Mouse (Mus musculus): ENCODE results near the gene Cldn20. TPM values are rescaled to one million over a fixed set of nuclear protein-coding genes. Genes with fewer than 3 reads are reported as not detected.

The Cldn20 gene
- polyA plus RNA-seq (2011; ENCODE audit: insufficient read length, low read depth, missing spikeins), result 1.4 TPM in 1 of 2 replicates, not detected in the other

DNA sequence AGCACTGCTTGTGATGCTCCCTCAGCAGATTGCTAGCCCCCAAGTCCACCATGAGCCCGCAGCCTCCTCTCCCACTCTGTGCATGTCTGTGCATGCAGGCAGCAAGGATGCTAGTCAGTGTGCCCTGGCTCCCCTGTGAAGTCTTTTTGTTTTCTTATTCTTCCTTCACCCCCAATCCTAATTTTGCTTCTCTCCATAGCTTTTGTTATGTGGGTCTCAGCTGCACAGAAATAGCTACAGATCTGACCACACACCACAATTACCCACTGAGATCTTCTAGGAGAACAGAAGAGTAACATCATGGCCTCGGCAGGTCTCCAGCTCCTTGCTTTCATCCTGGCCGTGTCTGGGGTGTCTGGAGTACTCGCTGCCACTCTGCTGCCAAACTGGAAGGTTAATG, at the start of gene Cldn20:
Cldn20 (plus strand) TSS at position 301 of the 400 bp plus-strand sequence.
- H3K27ac ChIP-seq (ENCODE audit: insufficient read depth, low read length), result peak within 1 kb of the TSS; percentile 63; the same call in 1 of the 2 replicates

GRCm38 (mm10) chr17:3483091-3483490, 49.3 kb upstream of the Cldn20 start:
- H3K4me3 ChIP-seq (ENCODE audit: insufficient read depth, low read length), result no peak overlapping the region
- TF ChIP-seq POLR2A (IDR thresholded peaks at IDR 0.05; ENCODE audit: low read depth, low read length), result no peak
- TF ChIP-seq CTCF (IDR thresholded peaks at IDR 0.05; ENCODE audit: borderline replicate concordance, insufficient read depth, low read length), result no peak
- no peaks in the 10 kb centered on the region for H3K4me1 ChIP-seq (ENCODE audit: control insufficient read depth, insufficient read depth, low read length)

More for the DNA sequence above, at the start of gene Cldn20:
- Histone ChIP-seq H3K4me3 (ENCODE audit: insufficient read depth, low read length) (no peak within 1 kb of the TSS), H3K4me1 (ENCODE audit: control insufficient read depth, insufficient read depth, low read length) (peaks cover 3% of the 10 kb centered on the region)
- TF ChIP-seq CTCF (IDR thresholded peaks at IDR 0.05; ENCODE audit: borderline replicate concordance, insufficient read depth, low read length) (no peak), POLR2A (IDR thresholded peaks at IDR 0.05; ENCODE audit: low read depth, low read length) (no peak)

DNA sequence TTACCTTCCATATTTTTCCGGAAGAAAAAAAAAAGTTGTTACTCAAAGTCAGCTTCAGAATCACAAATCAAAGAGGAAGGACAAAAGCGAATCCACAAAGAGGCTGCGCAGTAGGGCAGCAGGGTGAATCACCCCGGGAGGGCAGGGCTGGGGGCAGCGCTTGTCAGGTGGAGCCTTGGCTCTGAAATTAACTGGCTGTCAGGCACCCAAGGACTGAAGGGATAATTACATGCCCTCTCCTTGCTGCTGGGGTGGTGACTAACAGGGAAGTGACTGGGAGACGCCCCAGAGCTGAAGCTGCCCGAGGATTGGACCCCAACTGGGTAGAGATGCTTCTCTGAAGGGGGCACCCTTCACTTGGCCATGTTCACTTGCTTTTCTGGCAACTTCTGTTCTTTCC, 46.5 kb upstream of the Cldn20 start:
- no peak overlapping the region for H3K27ac ChIP-seq (ENCODE audit: insufficient read depth, low read length)
- TF ChIP-seq CTCF (IDR thresholded peaks at IDR 0.05; ENCODE audit: borderline replicate concordance, insufficient read depth, low read length) (no peak), POLR2A (IDR thresholded peaks at IDR 0.05; ENCODE audit: low read depth, low read length) (no peak)
- H3K4me3 ChIP-seq (ENCODE audit: insufficient read depth, low read length), result no peak overlapping the region
- H3K4me1 ChIP-seq (ENCODE audit: control insufficient read depth, insufficient read depth, low read length), result 0 out of 2 replicates have a peak, but pooled peaks cover 6% of the 10 kb centered on the region

More at GRCm38 (mm10) chr17:3483091-3483490, 49.3 kb upstream of the Cldn20 start:
- H3K27ac ChIP-seq (ENCODE audit: insufficient read depth, low read length), result no peak overlapping the region

DNA sequence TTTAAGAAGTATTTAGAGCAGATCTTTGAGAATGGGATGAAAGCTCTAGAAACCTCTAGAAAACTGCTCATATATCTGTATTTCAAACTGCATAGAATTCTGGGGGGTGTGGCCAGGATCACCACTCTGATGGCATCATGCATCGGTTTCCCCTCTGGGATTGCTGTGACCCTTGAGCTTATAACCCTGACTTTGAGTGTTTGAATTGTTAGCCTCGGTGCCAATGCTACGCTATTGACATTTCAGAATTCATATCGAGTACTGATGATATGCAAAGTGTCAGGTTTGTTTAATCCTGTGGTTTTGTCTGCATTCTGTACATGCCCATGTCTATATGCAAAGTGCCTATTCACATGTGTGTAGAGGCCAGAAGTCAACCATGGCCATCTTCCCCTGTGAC, 45.1 kb upstream of the Cldn20 start:
- H3K4me1 ChIP-seq (ENCODE audit: control insufficient read depth, insufficient read depth, low read length), result 0 out of 2 replicates have a peak, but pooled peaks cover 6% of the 10 kb centered on the region
- H3K4me3 ChIP-seq (ENCODE audit: insufficient read depth, low read length), result no peak overlapping the region
- no peak overlapping the region for H3K27ac ChIP-seq (ENCODE audit: insufficient read depth, low read length)
- no peak for TF ChIP-seq POLR2A (IDR thresholded peaks at IDR 0.05; ENCODE audit: low read depth, low read length)
- TF ChIP-seq CTCF (IDR thresholded peaks at IDR 0.05; ENCODE audit: borderline replicate concordance, insufficient read depth, low read length), result no peak

- no peak overlapping the region for H3K4me3 ChIP-seq (ENCODE audit: insufficient read depth, low read length)
- no peak overlapping the region for H3K27ac ChIP-seq (ENCODE audit: insufficient read depth, low read length)
- TF ChIP-seq CTCF (IDR thresholded peaks at IDR 0.05; ENCODE audit: borderline replicate concordance, insufficient read depth, low read length) (no peak), POLR2A (IDR thresholded peaks at IDR 0.05; ENCODE audit: low read depth, low read length) (no peak)
- 0 out of 2 replicates have a peak, but pooled peaks cover 6% of the 10 kb centered on the region for H3K4me1 ChIP-seq (ENCODE audit: control insufficient read depth, insufficient read depth, low read length)
These were observed 44.4 kb upstream of the Cldn20 start for GRCm38 (mm10) chr17:3487721-3488601.

- H3K27ac ChIP-seq (ENCODE audit: insufficient read depth, low read length), result no peak overlapping the region
- no peak for TF ChIP-seq CTCF (IDR thresholded peaks at IDR 0.05; ENCODE audit: borderline replicate concordance, insufficient read depth, low read length)
- no peak overlapping the region for H3K4me3 ChIP-seq (ENCODE audit: insufficient read depth, low read length)
- 0 out of 2 replicates have a peak, but pooled peaks cover 6% of the 10 kb centered on the region for H3K4me1 ChIP-seq (ENCODE audit: control insufficient read depth, insufficient read depth, low read length)
These were observed 42.0 kb upstream of the Cldn20 start for GRCm38 (mm10) chr17:3490216-3490895.

- Histone ChIP-seq H3K27ac (ENCODE audit: insufficient read depth, low read length) (no peak overlapping the region), H3K4me3 (ENCODE audit: insufficient read depth, low read length) (no peak overlapping the region), H3K4me1 (ENCODE audit: control insufficient read depth, insufficient read depth, low read length) (0 out of 2 replicates have a peak, but pooled peaks cover 6% of the 10 kb centered on the region)
- TF ChIP-seq CTCF (IDR thresholded peaks at IDR 0.05; ENCODE audit: borderline replicate concordance, insufficient read depth, low read length) (no peak), POLR2A (IDR thresholded peaks at IDR 0.05; ENCODE audit: low read depth, low read length) (no peak)
These were observed 41.3 kb upstream of the Cldn20 start for GRCm38 (mm10) chr17:3491065-3491464.

DNA sequence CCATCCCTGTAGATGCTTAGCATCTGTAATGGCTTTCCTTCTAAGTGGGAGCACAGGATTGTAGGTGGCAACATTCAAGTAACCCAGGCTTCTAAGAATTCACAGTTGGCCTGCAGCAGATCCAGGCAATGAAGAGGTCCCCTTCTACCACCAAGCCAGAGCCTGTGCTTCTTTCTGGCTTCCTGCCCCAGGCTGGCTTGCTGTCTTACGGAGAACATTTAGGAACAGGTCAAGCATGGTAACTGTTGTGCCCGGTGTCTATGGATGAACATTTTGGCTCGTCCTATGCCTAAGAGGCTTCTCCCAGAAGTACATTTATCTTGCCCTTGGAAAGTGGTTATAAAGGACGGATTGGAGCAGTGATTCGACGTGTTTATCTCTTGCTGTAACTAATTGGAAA, 40.7 kb upstream of the Cldn20 start:
- no peak overlapping the region for H3K27ac ChIP-seq (ENCODE audit: insufficient read depth, low read length)

GRCm38 (mm10) chr17:3495576-3495975, 36.8 kb upstream of the Cldn20 start:
- no peak overlapping the region for H3K27ac ChIP-seq (ENCODE audit: insufficient read depth, low read length)
- no peak for TF ChIP-seq CTCF (IDR thresholded peaks at IDR 0.05; ENCODE audit: borderline replicate concordance, insufficient read depth, low read length)
- TF ChIP-seq POLR2A (IDR thresholded peaks at IDR 0.05; ENCODE audit: low read depth, low read length), result no peak
- H3K4me3 ChIP-seq (ENCODE audit: insufficient read depth, low read length), result no peak overlapping the region
- H3K4me1 ChIP-seq (ENCODE audit: control insufficient read depth, insufficient read depth, low read length), result no peaks in the 10 kb centered on the region

More for the DNA sequence above, 40.7 kb upstream of the Cldn20 start:
- TF ChIP-seq POLR2A (IDR thresholded peaks at IDR 0.05; ENCODE audit: low read depth, low read length) (no peak), CTCF (IDR thresholded peaks at IDR 0.05; ENCODE audit: borderline replicate concordance, insufficient read depth, low read length) (no peak)
- Histone ChIP-seq H3K4me1 (ENCODE audit: control insufficient read depth, insufficient read depth, low read length) (0 out of 2 replicates have a peak, but pooled peaks cover 6% of the 10 kb centered on the region), H3K4me3 (ENCODE audit: insufficient read depth, low read length) (no peak overlapping the region)
